Mouse (Mus musculus) embryo, embryonic 11.5 days (tissue): ENCODE results near the gene Gnb5.

Experiments used
- DNase-seq: peaks from one replicate; pipeline ENCODE4 v3.0.0-alpha.2; 2012; ENCODE audit warnings: low read depth, low spot score

Gene Gnb5

DNA sequence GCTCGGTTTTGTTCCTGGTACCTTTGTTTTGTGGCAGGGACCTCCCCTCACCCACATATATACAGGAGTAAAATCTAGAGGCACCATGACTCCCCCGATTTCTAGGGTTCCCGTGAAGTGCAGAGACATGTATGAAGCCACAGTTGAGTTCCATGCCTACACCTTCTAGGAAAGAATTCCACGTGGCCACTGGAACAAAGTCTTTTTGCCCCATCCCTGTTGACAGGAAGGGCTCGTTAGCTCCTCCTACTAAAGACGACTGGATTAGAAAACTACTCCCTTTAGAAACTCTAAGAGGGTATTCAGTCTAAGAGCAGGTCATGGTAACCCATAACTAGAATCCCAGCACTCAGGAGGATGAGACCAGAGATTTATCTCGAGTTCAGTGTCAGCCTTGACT is 1.8 kb upstream of the Gnb5 start:
- no peak for DNase-seq

DNA sequence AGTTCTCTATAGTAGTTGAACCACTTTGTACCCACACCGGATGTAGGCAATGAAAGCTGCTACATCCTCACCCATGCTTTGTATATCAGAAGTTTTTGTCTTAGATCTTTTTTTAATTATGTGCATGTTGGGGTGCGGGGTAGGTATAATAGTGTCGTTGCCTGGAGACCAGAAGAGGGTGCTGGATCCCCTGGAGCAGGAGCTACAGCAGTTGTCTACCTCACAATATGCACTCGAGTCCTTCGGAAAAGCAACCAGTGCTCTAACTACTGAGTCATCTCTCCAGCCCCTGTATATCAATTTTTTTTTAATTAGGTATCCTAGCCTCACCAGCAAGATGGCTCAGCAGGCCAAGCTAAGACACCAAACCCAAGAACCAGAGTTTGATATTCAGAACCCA is 927 bp downstream of the Gnb5 start:
- DNase-seq: no peak

DNA sequence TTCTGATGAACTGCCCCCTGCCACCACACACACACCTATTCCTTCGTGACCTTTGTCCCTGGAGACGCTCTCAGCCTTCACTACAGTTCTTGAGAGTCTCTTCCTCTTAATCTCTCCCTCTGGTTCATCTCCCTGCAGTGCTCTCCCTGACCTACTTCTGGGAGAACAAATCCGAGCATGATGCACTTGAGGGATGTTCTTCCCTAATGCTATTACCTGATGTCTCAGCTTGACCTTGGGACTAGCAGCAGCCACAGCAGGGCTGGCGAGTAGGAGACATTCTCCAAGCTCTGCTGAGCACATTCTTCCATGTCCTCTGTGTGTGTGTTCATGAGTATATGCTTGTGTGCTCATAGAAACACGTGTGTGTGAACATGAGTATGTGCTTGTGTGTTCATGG is 2.5 kb downstream of the Gnb5 start:
- no peak for DNase-seq

DNA sequence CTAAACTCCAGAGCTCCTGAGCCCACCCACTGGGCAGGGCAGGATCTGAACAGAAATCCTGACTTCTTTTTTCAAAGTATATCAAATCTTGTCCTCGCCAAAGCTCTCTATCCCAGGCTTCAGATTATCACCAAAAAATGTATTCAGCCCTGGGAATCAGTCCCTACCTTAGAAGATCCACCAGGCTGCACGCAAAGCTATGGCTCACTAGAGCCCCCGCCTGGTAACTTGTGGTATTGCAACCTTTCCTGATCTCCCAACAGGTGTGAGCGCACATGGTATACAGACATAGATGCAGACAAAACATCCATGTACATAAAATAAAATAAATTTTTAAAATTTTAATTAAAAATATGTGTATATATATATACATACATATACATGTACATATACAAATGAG is 5.9 kb downstream of the Gnb5 start:
- peak; percentile 68 for DNase-seq

DNA sequence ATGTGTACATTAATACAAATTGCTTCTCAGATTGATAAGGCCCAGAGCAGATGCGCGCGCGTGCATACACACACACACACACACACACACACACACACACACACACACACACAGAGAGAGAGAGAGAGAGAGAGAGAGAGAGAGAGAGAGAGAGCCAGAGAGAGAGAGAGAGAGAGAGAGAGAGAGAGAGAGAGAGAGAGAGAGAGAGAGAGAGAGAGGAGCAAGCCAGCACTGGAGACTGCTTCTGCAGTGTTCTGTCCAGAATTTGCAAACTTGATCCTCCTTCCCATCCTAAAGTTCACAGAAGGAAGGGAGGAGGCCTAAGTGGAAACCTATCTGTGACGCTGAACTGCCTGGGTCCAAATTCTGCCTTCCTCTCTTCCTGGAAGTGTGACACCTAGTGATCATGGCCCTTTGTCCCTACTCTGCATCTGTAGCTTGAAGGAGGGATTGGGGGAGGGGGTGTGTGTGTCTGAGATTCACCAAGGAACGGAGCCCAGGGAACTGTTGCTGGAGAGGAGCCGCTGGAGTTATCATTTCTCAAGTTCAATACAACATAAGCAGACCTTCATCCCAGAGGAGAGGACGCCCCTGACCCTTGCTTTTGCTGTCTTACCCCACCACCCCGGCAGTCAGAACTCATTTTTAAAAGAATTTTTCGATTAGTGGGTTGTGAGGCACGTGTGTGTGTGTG is 7.2 kb downstream of the Gnb5 start:
- peak; percentile 14 for DNase-seq

DNA sequence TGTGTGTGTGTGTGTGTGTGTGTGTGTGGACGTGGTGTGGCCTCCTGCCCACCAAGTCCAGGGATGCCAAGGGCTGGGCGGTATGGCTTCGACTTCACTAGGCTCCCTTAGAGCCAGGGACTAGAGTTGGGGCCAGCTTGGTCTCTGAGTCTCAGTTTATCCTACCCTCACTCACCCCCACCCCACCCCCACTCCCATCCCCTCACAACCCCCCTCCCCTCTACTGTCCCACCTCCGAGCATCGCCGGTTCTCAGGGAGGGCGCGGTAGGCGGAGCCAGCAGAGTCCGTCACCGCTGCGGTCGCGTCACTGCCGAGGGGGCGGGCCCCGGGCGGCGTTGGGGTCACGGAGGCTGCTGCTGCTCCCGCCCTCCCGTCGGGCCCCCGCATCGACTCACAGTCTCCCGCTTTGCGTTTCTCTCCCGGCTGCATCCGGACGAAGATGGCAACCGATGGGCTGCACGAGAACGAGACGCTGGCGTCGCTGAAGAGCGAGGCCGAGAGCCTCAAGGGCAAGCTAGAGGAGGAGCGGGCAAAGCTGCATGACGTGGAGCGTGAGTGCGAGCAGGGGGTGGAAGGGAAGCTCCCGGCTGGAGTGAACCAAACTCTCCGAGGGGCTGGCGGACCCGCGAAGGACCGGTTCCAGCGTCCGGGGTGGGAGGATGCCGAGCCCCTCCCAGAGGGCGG is 7.9 kb downstream of the Gnb5 start:
- DNase-seq: peak; percentile 57

DNA sequence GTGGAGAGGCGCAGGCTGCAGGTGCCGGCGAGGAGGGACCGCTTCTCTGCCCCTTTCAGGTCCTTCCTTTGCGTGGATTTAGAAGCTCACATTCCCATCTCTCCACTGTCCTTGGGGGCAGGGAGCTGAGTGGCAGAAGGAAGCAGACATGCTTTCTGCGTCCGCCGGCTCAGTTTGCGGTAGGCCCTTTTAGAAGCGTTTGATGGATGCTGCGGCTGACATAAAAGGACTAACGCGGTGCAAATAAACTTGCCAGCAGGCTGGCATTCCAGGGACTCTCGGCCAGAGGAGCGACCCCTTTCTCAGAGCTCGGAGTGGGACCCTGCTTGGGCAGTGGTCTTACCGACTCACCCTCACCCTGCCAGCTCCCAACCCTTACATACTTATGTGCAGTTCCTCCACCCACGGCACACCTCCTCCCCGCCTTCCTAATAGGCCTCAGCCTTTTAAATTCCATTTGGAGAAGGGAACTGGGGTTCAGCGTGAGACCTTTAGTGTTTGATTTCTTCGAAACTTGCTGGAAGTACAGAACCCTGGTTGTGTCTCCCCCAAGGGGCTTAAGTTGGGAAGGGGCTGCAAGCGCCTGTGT is 8.5 kb downstream of the Gnb5 start:
- DNase-seq: peak; percentile 32

DNA sequence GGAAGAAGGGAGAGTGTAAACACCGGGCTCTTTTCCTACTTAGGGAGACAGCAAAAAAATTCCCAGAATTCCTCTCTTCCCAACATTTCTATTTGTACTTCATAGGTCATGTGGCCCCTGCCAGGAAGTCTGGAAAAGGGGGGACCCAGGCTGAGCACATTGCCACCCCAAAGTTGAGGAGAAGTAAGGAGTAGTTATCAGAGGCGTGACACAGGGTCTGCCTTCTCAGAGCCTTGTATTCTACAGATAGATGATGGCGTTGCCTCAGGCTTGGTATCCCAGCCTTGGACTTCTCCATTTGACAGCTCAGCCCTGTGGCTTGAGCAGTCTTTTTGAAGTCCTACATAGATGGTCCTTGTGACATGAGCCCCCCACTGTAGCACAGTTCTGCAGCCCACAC is 9.2 kb downstream of the Gnb5 start:
- no peak for DNase-seq

DNA sequence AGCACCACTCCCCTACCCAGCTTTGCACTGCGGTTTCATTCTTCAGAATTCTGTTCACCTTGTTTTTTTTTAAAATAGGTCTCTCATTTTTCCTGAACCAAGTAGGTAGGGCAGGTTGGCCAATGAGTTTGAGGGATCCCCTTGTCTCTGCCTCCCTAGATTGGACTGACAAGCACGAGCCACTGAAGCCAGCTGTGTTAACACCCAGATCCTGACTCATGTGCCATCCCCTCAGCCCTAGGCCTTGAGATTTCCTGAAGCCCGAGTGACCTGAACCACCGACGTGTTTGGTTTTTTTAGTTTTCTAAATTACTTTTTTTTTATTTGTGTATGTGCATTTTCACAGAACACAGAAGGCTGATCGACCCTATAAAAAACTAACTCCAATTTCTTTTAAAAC is 10.7 kb downstream of the Gnb5 start:
- no peak for DNase-seq

DNA sequence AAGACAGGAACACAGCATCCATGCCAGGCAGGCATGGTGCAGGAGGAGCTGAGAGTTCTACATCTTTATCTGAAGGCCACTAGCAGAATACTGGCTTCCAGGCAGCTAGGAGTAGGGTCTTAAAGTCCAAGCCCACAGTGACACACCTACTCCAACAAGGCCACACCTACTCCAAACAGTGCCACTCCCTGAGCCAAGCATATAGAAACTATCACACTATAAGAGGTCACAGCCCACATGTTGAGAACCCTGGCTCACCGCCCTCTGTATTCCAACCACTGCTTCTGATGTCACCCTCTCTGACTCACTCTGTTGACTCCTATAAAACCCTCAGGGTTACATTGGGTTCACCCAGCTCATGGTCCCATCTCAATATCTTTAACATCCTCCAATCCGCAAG is 12.1 kb downstream of the Gnb5 start:
- DNase-seq: no peak

DNA sequence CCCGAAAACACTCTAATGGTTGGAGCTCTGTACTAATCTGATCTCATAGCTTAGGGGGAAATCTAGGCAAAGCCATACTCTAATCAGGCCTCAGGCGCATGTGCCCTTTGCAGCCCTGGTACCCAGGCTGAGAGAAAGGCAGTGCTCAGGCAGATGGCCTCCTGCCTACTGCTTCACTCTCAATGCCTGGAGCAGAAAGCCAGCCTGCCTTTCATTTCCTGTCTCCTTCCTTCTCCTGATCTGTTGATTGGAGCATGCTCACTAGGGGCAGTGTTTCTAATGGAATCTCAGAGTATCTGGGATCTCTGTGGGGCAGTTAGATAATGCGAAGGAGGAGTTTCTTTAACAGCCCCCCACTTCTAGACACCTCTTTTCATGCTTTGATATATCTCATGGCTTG is 13.3 kb downstream of the Gnb5 start:
- DNase-seq: no peak

DNA sequence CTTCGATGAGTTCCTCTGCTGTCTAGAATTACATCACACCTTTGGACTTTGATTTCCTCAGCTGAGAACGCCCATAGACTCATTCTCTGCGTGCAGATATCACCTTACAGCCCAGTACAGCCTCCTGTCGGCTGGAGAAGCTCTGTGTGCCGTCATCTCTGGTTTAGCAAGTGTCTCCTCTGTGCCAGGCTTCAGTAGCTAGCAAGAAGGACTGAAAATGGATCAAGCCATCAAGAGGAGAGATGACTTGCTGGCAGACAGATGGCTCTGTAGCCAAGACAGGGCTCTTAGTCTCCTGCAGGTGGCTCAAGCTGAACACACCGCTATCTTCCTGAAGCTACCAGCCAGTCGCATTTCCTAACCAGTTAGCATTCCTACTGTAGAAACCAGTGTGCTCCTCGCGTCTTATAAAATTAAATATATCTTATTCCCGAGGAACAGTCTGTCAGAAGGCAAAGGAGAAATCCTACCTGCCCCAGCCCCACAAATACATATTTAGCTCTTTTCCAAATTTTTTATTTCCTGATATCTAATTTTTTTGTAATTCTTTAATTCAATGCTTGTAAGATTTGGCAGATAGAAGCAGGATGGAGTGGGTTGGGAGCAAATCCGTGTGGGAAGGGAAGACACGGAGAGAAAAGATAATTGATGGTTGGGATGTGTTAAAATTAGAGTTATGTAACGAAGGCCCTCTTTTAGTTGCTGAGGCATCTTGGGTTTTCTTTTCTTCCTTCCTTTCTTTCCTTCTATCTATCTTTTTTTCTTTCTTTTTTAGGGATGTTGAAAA is 16.2 kb downstream of the Gnb5 start:
- no peak for DNase-seq

DNA sequence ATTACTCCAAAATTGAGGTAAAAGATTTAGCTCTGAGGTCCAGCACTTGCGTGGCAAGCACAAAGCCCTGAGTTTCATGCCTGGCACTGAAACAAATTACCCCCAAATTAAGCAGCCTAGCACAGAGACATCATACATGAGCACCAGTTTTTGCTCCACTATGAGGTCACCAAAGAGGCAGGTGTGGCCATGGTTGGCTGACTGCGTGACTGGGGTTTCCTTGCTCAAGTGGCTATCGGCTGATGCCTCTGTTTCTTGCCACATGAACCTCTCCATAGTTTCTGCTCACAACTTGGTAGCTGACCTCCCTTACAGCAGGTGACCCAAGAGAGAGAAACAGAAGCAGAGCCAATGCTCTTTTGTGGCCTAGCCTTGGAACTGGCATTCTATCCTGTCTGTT is 22.0 kb downstream of the Gnb5 start:
- no peak for DNase-seq

DNA sequence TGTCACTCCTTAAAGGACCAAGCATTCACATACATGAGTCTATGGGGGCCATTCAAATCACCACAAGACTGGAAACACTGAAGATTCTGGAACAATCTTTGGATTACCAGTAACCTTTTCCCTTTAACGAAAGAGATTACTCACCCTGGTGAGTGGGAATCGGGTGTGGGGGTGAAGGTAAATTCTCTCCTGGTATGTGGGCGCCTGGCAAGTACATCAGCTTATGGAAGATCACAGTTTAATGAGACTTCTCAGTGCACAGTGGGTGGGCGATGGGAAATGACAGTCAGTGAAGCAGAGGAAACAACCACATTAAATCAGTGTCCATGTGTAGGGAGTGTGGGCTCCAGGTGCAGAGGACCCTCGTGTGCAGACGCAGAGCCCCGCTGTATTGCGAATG is 24.7 kb downstream of the Gnb5 start:
- no peak for DNase-seq

DNA sequence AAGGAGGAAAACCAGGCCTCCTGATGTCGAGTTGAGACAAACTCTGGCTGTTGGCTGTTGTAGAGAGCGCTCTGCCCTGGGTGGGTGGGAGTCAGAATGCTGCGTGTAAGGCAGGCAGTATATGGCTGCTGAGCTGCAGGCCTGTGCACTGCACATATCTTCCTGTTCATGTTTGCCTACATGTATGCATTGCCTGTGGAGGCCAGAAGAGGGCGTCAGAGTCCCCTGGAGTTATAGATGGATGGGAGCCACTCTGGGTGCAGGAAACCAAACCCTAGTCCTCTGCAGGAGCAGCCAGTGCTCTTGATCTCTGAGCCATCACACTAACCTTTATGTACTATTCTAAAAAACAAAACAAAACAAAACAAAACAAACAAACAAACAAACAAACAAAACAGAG is 28.4 kb downstream of the Gnb5 start:
- DNase-seq: no peak

DNA sequence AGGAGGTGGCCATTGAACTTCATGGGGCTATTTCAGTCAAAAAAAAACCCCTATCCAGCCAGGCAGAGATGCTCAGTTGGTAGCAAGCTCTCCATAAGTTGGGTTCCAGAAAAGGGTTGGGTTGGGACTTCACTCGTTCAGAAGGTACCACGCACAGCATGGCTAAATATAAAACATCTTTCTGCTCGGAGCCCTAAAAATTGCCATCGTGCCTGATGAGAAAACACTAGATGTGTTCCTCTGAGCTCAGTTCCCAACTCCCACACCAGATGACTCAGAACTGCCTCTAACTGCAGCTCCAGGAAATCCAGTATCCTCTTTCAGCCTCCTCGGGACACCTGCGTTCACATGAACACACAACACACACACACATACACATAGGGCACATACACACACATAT is 31.9 kb downstream of the Gnb5 start:
- no peak for DNase-seq

DNA sequence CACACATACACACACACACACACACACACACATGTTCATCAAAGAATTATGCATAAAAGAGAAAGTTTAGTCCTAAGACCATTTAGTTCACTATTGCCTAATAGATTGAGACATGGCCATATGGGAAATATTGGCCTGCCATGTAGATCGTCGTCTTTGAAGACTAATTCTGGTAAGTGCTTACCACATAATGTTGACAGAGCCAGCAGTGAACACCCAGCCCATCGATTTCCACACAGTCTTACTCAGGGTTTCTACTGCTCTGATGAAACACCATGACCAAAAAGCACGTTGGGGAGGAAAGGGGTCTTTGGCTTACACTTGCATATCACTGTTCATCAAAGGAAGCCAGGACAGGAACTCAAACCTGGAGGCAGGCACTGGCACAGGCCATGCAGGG is 36.3 kb downstream of the Gnb5 start:
- DNase-seq: no peak

DNA sequence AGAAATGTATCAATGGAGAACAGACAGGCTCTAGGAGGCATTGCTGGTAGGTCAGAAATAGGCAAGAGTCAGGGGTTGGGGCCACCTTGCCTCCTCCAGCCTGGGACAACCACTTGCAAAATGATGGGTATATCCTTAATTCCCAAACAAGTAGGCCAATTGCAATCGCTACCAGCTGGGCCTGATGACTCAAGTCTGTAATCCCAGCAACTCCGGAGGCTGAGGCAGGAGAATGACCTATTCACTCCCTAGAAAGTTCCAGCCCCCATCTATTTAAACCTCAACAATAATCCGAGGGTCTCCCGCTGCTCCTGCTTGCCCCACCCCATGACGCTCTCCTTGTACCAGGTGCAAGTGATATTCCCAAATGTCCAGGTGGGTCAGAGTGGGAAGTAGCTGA is 41.4 kb downstream of the Gnb5 start, which contains the start of gene Bcl2l10:
Gene Bcl2l10 (plus strand): TSS at position 301 of the 400 bp plus-strand sequence.
- no peak for DNase-seq

DNA sequence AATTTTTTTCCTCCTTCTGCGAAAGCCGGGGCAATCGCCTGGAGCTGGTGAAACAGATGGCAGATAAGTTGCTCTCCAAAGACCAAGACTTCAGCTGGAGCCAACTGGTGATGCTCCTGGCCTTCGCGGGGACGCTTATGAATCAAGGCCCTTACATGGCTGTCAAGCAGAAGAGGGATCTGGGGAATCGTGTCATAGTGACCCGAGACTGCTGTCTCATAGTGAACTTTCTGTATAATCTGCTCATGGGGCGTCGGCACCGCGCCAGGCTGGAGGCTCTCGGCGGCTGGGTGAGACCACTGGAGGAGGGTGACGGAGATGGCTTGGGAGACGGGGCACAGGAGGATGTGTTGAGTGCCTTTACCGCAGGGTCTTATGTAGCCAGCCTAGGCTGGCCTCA is 42.0 kb downstream of the Gnb5 start:
- no peak for DNase-seq

DNA sequence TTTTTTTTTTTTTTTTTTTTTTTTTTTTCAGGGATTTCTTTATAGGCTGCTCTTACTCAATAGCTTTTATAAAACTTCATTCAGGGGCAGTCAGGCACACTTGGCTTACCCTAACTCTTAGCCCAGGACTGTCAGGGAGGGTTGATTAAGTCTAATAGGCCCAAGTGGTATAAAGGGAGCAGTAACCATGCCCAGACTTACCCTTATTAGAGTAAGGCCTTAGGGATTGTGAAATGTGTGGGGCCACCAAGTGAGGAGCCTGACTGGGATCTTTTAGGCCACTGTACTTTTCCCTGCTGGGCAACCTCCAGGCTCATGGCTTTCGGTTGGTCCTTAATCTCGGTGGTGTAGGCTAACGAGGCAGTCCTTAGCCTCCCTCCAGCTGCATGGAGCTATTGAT is 42.6 kb downstream of the Gnb5 start:
- no peak for DNase-seq

DNA sequence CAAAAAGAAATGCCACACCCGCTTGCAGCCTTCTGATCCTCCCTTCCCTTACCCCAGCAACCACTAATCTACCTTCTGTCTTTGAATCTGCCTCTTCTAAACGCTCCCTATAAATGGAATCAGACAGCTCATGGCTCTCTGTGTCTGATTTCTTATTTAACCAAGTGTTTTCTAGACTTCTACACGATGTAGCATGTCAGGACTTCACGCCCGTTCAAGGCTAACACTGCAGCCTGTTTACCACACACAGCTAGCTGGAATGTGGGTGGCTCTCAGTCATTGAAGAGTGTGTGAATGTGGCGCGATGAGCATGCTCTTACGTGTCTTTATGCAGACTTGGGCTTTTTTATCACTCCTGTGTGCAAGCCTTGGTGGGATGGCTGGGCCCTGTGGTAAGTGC is 47.0 kb downstream of the Gnb5 start:
- DNase-seq: no peak

DNA sequence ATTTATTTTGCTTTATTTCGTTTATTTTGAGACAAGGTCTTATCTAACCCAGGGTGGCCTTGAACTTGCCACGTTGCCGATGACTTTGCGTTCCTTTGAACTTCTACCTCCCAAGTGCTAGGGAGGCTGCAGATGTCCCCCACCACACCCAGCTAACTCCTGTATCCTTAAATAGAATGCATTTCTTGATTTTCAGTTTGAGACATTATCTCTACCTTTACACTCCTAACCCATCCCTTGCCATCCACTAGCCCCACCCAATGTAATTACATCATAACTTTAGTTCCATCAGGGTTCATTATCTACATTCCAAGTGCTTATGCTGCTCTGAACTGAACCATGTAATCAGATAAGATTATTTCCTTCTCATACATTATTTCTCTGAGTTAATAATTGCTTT is 49.7 kb downstream of the Gnb5 start:
- no peak for DNase-seq
